Mouse (Mus musculus) frontal cortex, postnatal 25 days (tissue): ENCODE results near the gene Angptl6.

Experiments
- DNase-seq, 2 experiments: peaks; one replicate each; pipeline ENCODE4 v3.0.0; 2022; ENCODE audit warnings: low spot score in 2 of 2

Angptl6 gene

GRCm38 (mm10) chr9:20886563-20886962, 7.0 kb upstream of the Angptl6 start:
- no peak for DNase-seq

- DNase-seq = no peak
These were observed 839 bp downstream of the Angptl6 start for GRCm38 (mm10) chr9:20878710-20879065.

- peak; percentile 96 to 99 for DNase-seq
These were observed 1.4 kb downstream of the Angptl6 start for GRCm38 (mm10) chr9:20878041-20878709.

- no peak for DNase-seq
These were observed 2.1 kb downstream of the Angptl6 start for GRCm38 (mm10) chr9:20877118-20878040.

GRCm38 (mm10) chr9:20876318-20877117, 3.0 kb downstream of the Angptl6 start:
- no peak for DNase-seq

- no peak for DNase-seq
These were observed 4.3 kb downstream of the Angptl6 start for GRCm38 (mm10) chr9:20875021-20875790.

GRCm38 (mm10) chr9:20873521-20873920, 6.0 kb downstream of the Angptl6 start:
- DNase-seq = no peak

GRCm38 (mm10) chr9:20872991-20873390, 6.5 kb downstream of the Angptl6 start:
- no peak for DNase-seq

- no peak for DNase-seq
These were observed 9.0 kb downstream of the Angptl6 start for GRCm38 (mm10) chr9:20870211-20871173.

- no peak for DNase-seq
These were observed 10.3 kb downstream of the Angptl6 start for GRCm38 (mm10) chr9:20869246-20869645.

- peak; percentile 55 to 59 for DNase-seq
These were observed 11.0 kb downstream of the Angptl6 start, which contains the start of gene A230050P20Rik for GRCm38 (mm10) chr9:20868448-20869001. Gene A230050P20Rik, plus strand, starts transcription at chr9:20868642.

- DNase-seq = no peak
These were observed 12.6 kb downstream of the Angptl6 start for GRCm38 (mm10) chr9:20866879-20867278.

- no peak for DNase-seq
These were observed 17.3 kb downstream of the Angptl6 start for GRCm38 (mm10) chr9:20862225-20862624.

GRCm38 (mm10) chr9:20861821-20862220, 17.7 kb downstream of the Angptl6 start:
- DNase-seq = no peak

GRCm38 (mm10) chr9:20859926-20860325, 19.6 kb downstream of the Angptl6 start:
- DNase-seq = no peak

GRCm38 (mm10) chr9:20857131-20857530, 22.4 kb downstream of the Angptl6 start:
- no peak for DNase-seq

GRCm38 (mm10) chr9:20850179-20850578, 29.3 kb downstream of the Angptl6 start:
- DNase-seq = no peak

GRCm38 (mm10) chr9:20842670-20843069, 36.9 kb downstream of the Angptl6 start:
- no peak for DNase-seq

GRCm38 (mm10) chr9:20842211-20842610, 37.3 kb downstream of the Angptl6 start:
- DNase-seq = no peak

GRCm38 (mm10) chr9:20838931-20839330, 40.6 kb downstream of the Angptl6 start:
- DNase-seq = no peak
